Mouse (Mus musculus): ENCODE measurements around the gene Mars. TPM values are rescaled to one million over a fixed set of nuclear protein-coding genes. Genes with fewer than 3 reads are reported as not detected.

The Mars gene
- polyA plus RNA-seq (2014; fragmentation: Nextera tagmentation; extraction: Ambion mirVana) = 249 and 257 TPM in 2 replicates

- Histone ChIP-seq H3K27me3 (replicated peaks; ENCODE audit: control insufficient read depth, insufficient read depth, low read length) (no peaks in the 10 kb centered on the region), H3K4me1 (replicated peaks; ENCODE audit: control insufficient read depth, insufficient read depth, low read length) (peaks cover 14% of the 10 kb centered on the region), H3K9ac (ENCODE audit: low read depth, low read length) (peak within 1 kb of the TSS; percentile 90), H3K4me2 (peak within 1 kb of the TSS; percentile 85), H3K4me3 (ENCODE audit: low read depth, low read length) (peak within 1 kb of the TSS; percentile 80), H3K27ac (ENCODE audit: low read depth, low read length) (peak within 1 kb of the TSS; percentile 82), H3K36me3 (ENCODE audit: control insufficient read depth, insufficient read depth, low read length) (peaks cover 26% of the 10 kb centered on the region), H3K9me3 (ENCODE audit: control insufficient read depth, low read length) (no peaks in the 10 kb centered on the region)
- DNase-seq (ENCODE audit: low spot score) (peak; percentile 89), ATAC-seq (replicated peaks; ENCODE audit: low FRiP score) (peak; percentile 93)
- WGBS = under 1% methylated on average over 65 of the region's 65 CpGs
These were observed at the start of gene Mars for GRCm38 (mm10) chr10:127311476-127312355. TSS of gene Mars (minus strand) at chr10:127311786.

GRCm38 (mm10) chr10:127360714-127361113 lies 49.1 kb upstream of the Mars start:
- Histone ChIP-seq H3K4me1 (replicated peaks; ENCODE audit: control insufficient read depth, insufficient read depth, low read length) (no peaks in the 10 kb centered on the region), H3K27me3 (replicated peaks; ENCODE audit: control insufficient read depth, insufficient read depth, low read length) (no peaks in the 10 kb centered on the region), H3K9me3 (ENCODE audit: control insufficient read depth, low read length) (no peaks in the 10 kb centered on the region), H3K4me2 (no peak overlapping the region), H3K27ac (ENCODE audit: low read depth, low read length) (no peak overlapping the region), H3K36me3 (ENCODE audit: control insufficient read depth, insufficient read depth, low read length) (no peaks in the 10 kb centered on the region), H3K9ac (ENCODE audit: low read depth, low read length) (no peak overlapping the region), H3K4me3 (ENCODE audit: low read depth, low read length) (no peak overlapping the region)
- DNase-seq (ENCODE audit: low spot score) = no peak
- 73% methylated on average over 3 of the region's 3 CpGs for WGBS
- no peak for ATAC-seq (replicated peaks; ENCODE audit: low FRiP score)

- Histone ChIP-seq H3K27ac (ENCODE audit: low read depth, low read length) (peak overlapping the region; percentile 27; the same call in 1 of the 2 replicates), H3K9me3 (ENCODE audit: control insufficient read depth, low read length) (no peaks in the 10 kb centered on the region), H3K4me1 (replicated peaks; ENCODE audit: control insufficient read depth, insufficient read depth, low read length) (peaks cover 1% of the 10 kb centered on the region; the same call in 1 of the 2 replicates), H3K9ac (ENCODE audit: low read depth, low read length) (no peak overlapping the region), H3K27me3 (replicated peaks; ENCODE audit: control insufficient read depth, insufficient read depth, low read length) (no peaks in the 10 kb centered on the region), H3K4me2 (no peak overlapping the region), H3K4me3 (ENCODE audit: low read depth, low read length) (no peak overlapping the region), H3K36me3 (ENCODE audit: control insufficient read depth, insufficient read depth, low read length) (no peaks in the 10 kb centered on the region)
- DNase-seq (ENCODE audit: low spot score) (no peak), ATAC-seq (replicated peaks; ENCODE audit: low FRiP score) (no peak)
- WGBS = 64% methylated on average over 10 of the region's 10 CpGs
These were observed 43.8 kb upstream of the Mars start for GRCm38 (mm10) chr10:127355336-127355735.

GRCm38 (mm10) chr10:127353909-127354895 lies 42.6 kb upstream of the Mars start, which contains the start of gene Inhbe:
TSS of gene Inhbe (minus strand) at chr10:127354411.
- no peak within 1 kb of the TSS for H3K4me3 ChIP-seq (ENCODE audit: low read depth, low read length)
- DNase-seq (ENCODE audit: low spot score) (no peak), ATAC-seq (replicated peaks; ENCODE audit: low FRiP score) (no peak)
- H3K27ac ChIP-seq (ENCODE audit: low read depth, low read length) = no peak within 1 kb of the TSS; the same call in 1 of the 2 replicates
- no peaks in the 10 kb centered on the region for H3K27me3 ChIP-seq (replicated peaks; ENCODE audit: control insufficient read depth, insufficient read depth, low read length)
- H3K9ac ChIP-seq (ENCODE audit: low read depth, low read length) = no peak within 1 kb of the TSS
- H3K4me2 ChIP-seq = no peak within 1 kb of the TSS
- H3K4me1 ChIP-seq (replicated peaks; ENCODE audit: control insufficient read depth, insufficient read depth, low read length) = peaks cover 2% of the 10 kb centered on the region; the same call in 1 of the 2 replicates
- WGBS = 75% methylated on average over 18 of the region's 18 CpGs
- no peaks in the 10 kb centered on the region for H3K36me3 ChIP-seq (ENCODE audit: control insufficient read depth, insufficient read depth, low read length)
- no peaks in the 10 kb centered on the region for H3K9me3 ChIP-seq (ENCODE audit: control insufficient read depth, low read length)

- ATAC-seq (replicated peaks; ENCODE audit: low FRiP score) (no peak), DNase-seq (ENCODE audit: low spot score) (no peak)
- Histone ChIP-seq H3K4me1 (replicated peaks; ENCODE audit: control insufficient read depth, insufficient read depth, low read length) (peaks cover 2% of the 10 kb centered on the region; the same call in 1 of the 2 replicates), H3K27me3 (replicated peaks; ENCODE audit: control insufficient read depth, insufficient read depth, low read length) (no peaks in the 10 kb centered on the region), H3K27ac (ENCODE audit: low read depth, low read length) (no peak overlapping the region), H3K4me2 (no peak overlapping the region), H3K36me3 (ENCODE audit: control insufficient read depth, insufficient read depth, low read length) (no peaks in the 10 kb centered on the region), H3K9ac (ENCODE audit: low read depth, low read length) (no peak overlapping the region), H3K9me3 (ENCODE audit: control insufficient read depth, low read length) (no peaks in the 10 kb centered on the region), H3K4me3 (ENCODE audit: low read depth, low read length) (no peak overlapping the region)
- WGBS = 86% methylated on average over 11 of the region's 11 CpGs
These were observed 41.2 kb upstream of the Mars start for GRCm38 (mm10) chr10:127352766-127353165.

GRCm38 (mm10) chr10:127352187-127352586 lies 40.6 kb upstream of the Mars start:
- Histone ChIP-seq H3K27me3 (replicated peaks; ENCODE audit: control insufficient read depth, insufficient read depth, low read length) (no peaks in the 10 kb centered on the region), H3K4me3 (ENCODE audit: low read depth, low read length) (no peak overlapping the region), H3K36me3 (ENCODE audit: control insufficient read depth, insufficient read depth, low read length) (no peaks in the 10 kb centered on the region), H3K27ac (ENCODE audit: low read depth, low read length) (no peak overlapping the region), H3K9me3 (ENCODE audit: control insufficient read depth, low read length) (no peaks in the 10 kb centered on the region), H3K4me2 (no peak overlapping the region), H3K9ac (ENCODE audit: low read depth, low read length) (no peak overlapping the region), H3K4me1 (replicated peaks; ENCODE audit: control insufficient read depth, insufficient read depth, low read length) (peaks cover 2% of the 10 kb centered on the region; the same call in 1 of the 2 replicates)
- WGBS = 80% methylated on average over 9 of the region's 9 CpGs
- ATAC-seq (replicated peaks; ENCODE audit: low FRiP score) (no peak), DNase-seq (ENCODE audit: low spot score) (no peak)

- H3K4me1 ChIP-seq (replicated peaks; ENCODE audit: control insufficient read depth, insufficient read depth, low read length) = peaks cover 2% of the 10 kb centered on the region; the same call in 1 of the 2 replicates
- no peak for DNase-seq (ENCODE audit: low spot score)
- H3K9ac ChIP-seq (ENCODE audit: low read depth, low read length) = no peak overlapping the region
- no peak overlapping the region for H3K27ac ChIP-seq (ENCODE audit: low read depth, low read length)
- H3K27me3 ChIP-seq (replicated peaks; ENCODE audit: control insufficient read depth, insufficient read depth, low read length) = no peaks in the 10 kb centered on the region
- no peak overlapping the region for H3K4me3 ChIP-seq (ENCODE audit: low read depth, low read length)
- 62% methylated on average over 8 of the region's 8 CpGs for WGBS
- ATAC-seq (replicated peaks; ENCODE audit: low FRiP score) = no peak
- H3K36me3 ChIP-seq (ENCODE audit: control insufficient read depth, insufficient read depth, low read length) = no peaks in the 10 kb centered on the region
- no peaks in the 10 kb centered on the region for H3K9me3 ChIP-seq (ENCODE audit: control insufficient read depth, low read length)
- no peak overlapping the region for H3K4me2 ChIP-seq
These were observed 40.1 kb upstream of the Mars start for GRCm38 (mm10) chr10:127351719-127352118.

GRCm38 (mm10) chr10:127351285-127351595 lies 39.7 kb upstream of the Mars start:
- H3K27me3 ChIP-seq (replicated peaks; ENCODE audit: control insufficient read depth, insufficient read depth, low read length) = no peaks in the 10 kb centered on the region
- H3K4me1 ChIP-seq (replicated peaks; ENCODE audit: control insufficient read depth, insufficient read depth, low read length) = peaks cover 2% of the 10 kb centered on the region; the same call in 1 of the 2 replicates
- DNase-seq (ENCODE audit: low spot score) = no peak
- no peak overlapping the region for H3K4me2 ChIP-seq
- no peak overlapping the region for H3K27ac ChIP-seq (ENCODE audit: low read depth, low read length)
- WGBS = 80% methylated on average over 8 of the region's 8 CpGs
- no peak for ATAC-seq (replicated peaks; ENCODE audit: low FRiP score)
- H3K4me3 ChIP-seq (ENCODE audit: low read depth, low read length) = no peak overlapping the region
- no peaks in the 10 kb centered on the region for H3K36me3 ChIP-seq (ENCODE audit: control insufficient read depth, insufficient read depth, low read length)
- no peak overlapping the region for H3K9ac ChIP-seq (ENCODE audit: low read depth, low read length)
- no peaks in the 10 kb centered on the region for H3K9me3 ChIP-seq (ENCODE audit: control insufficient read depth, low read length)
